Mouse (Mus musculus): ENCODE measurements around the gene Sp2.

- no peak for TF ChIP-seq GATA1 (IDR thresholded peaks at IDR 0.05; ENCODE audit: low read length)
- TF ChIP-seq TAL1 (IDR thresholded peaks at IDR 0.05; ENCODE audit: low read length): no peak
Measured at GRCm38 (mm10) chr11:96912682-96913081, 70.1 kb downstream of the Sp2 start.

Measured in erythroblast, embryonic 14.5 days (primary cell).